Mouse (Mus musculus) midbrain, embryonic 13.5 days (tissue): ENCODE data around the gene Fdxr. TPM values are rescaled to one million over a fixed set of nuclear protein-coding genes. Genes with fewer than 3 reads are reported as not detected.

Experiments
- ATAC-seq: fragments of 200-750 bp; cut with Nextera tagmentation; 2 replicates; pipeline ENCODE4 v1.8.0; 2017; ENCODE audit warnings: mild to moderate bottlenecking, moderate TSS enrichment, moderate library complexity
- H3K27ac ChIP-seq: fragments of 300-500 bp; sonication (generic); 2 replicates; pipeline ENCODE4 v1.5.1; 2015; ENCODE audit warnings: inconsistent platforms, mild to moderate bottlenecking, moderate library complexity
- H3K27me3 ChIP-seq: fragments of 300-500 bp; sonication (generic); 2 replicates; pipeline ENCODE4 v1.6.1; 2015; ENCODE audit warnings: mild to moderate bottlenecking, inconsistent platforms
- H3K36me3 ChIP-seq: fragments of 300-500 bp; sonication (generic); 2 replicates; pipeline ENCODE4 v1.6.1; 2015; ENCODE audit warnings: mild to moderate bottlenecking, inconsistent platforms
- H3K4me1 ChIP-seq: fragments of 300-500 bp; sonication (generic); replicated peaks from 2 replicates; pipeline ENCODE4 v1.6.1; 2015; ENCODE audit warnings: inconsistent platforms
- H3K4me2 ChIP-seq: fragments of 300-500 bp; sonication (generic); replicated peaks from 2 replicates; pipeline ENCODE4 v1.6.1; 2015; ENCODE audit warnings: moderate library complexity, mild to moderate bottlenecking, inconsistent platforms
- H3K4me3 ChIP-seq: fragments of 300-500 bp; sonication (generic); replicated peaks from 2 replicates; pipeline ENCODE4 v1.5.1; 2015; ENCODE audit warnings: mild to moderate bottlenecking, inconsistent platforms
- H3K9ac ChIP-seq: fragments of 300-500 bp; sonication (generic); replicated peaks from 2 replicates; pipeline ENCODE4 v1.6.1; 2015; ENCODE audit warnings: mild to moderate bottlenecking, inconsistent platforms
- H3K9me3 ChIP-seq: fragments of 300-500 bp; sonication (generic); 2 replicates; pipeline ENCODE4 v1.6.1; 2016; ENCODE audit warnings: mild to moderate bottlenecking, inconsistent platforms
- WGBS: fragments of 180-500 bp; shearing (Covaris S2); methylation state at CpG from one replicate; pipeline ENCODE4 v1.1.7; 2015; 5-methylcytosine and 5-hydroxymethylcytosine counted together
- polyA plus RNA-seq: library from polyadenylated mRNA; unstranded; fragments of >200 nt; fragmentation: Nextera tagmentation; extraction: Ambion mirVana; gene quantifications from 2 replicates; pipeline ENCODE4 v1.2.1, GENCODE M21; 2015

Gene Fdxr
- 19.3 and 24.1 TPM in 2 replicates for polyA plus RNA-seq

DNA sequence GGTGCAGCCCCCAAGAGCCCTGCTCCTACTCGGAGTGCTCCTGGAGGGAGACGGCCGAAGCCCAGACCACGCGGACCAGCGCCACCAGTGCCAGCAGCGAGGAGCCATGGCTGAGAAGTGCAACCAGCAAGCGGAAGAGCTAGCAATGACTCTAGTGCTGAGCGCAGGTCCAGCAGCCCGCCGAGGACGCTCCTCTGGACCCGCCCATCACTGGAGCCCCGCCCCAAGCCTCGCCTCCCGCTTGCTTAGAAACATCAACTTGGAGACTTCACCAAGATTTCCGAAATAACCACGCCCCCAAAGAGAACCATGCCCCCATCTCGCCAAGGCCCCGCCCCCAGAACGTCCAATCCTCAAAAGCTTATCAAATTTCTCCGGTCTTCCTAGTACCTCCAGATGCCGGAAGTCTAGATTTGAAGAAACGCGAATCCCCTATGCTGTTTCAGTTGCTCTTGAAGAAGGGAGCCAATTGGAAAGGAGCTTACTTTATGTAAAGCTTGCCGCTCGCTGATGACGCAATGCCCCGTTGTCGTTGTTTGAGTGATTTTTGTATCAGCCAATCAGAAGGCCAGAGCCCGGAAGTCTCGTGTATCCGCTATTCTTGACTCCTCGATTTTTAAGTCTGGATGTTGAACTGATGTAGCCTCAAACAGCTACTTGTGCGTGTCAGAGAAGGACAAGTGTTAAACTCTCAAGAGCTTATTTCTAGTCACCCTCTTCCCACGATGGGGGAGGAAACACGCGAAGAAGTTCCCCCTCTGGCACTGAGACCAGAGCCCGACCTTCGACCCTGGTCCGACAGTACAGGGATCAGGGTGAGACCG is at the start of gene Fdxr:
Gene Fdxr (minus strand): TSS at position 271 of the 824 bp plus-strand sequence.
- Histone ChIP-seq H3K9me3 (no peaks in the 10 kb centered on the region), H3K36me3 (0 out of 2 replicates have a peak, but pooled peaks cover under 1% of the 10 kb centered on the region), H3K9ac (peak within 1 kb of the TSS; percentile 80), H3K4me1 (peaks cover 29% of the 10 kb centered on the region), H3K4me2 (peak within 1 kb of the TSS; percentile 75), H3K27me3 (no peaks in the 10 kb centered on the region), H3K27ac (peak within 1 kb of the TSS; percentile 89), H3K4me3 (peak within 1 kb of the TSS; percentile 64)
- WGBS: under 1% methylated on average over 42 of the region's 42 CpGs
- ATAC-seq: peak; percentile 97

DNA sequence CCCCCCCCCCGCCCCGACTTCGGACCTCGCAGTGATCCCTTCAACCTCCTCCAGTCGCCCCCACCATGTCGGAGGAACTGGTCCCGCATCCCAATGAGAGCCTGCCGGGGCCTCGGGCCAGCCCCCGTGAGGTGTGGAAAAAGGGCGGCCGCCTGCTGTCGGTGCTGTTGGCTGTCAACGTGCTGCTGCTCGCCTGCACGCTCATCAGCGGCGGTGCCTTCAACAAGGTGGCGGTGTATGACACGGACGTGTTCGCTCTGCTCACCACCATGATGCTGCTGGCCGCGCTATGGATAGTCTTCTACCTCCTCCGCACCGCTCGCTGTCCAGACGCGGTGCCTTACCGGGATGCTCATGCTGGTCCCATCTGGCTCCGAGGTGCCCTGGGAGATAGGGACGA is 46.5 kb upstream of the Fdxr start:
- no peak overlapping the region; the same call in 1 of the 2 replicates for H3K9ac ChIP-seq
- ATAC-seq: no peak
- no peaks in the 10 kb centered on the region for H3K9me3 ChIP-seq
- peaks cover 77% of the 10 kb centered on the region for H3K27me3 ChIP-seq
- H3K4me1 ChIP-seq: peaks cover 34% of the 10 kb centered on the region
- H3K4me2 ChIP-seq: peak overlapping the region; percentile 5; the same call in 1 of the 2 replicates
- 23% methylated on average over 32 of the region's 32 CpGs for WGBS
- H3K36me3 ChIP-seq: no peaks in the 10 kb centered on the region
- no peak overlapping the region for H3K4me3 ChIP-seq
- H3K27ac ChIP-seq: no peak overlapping the region

DNA sequence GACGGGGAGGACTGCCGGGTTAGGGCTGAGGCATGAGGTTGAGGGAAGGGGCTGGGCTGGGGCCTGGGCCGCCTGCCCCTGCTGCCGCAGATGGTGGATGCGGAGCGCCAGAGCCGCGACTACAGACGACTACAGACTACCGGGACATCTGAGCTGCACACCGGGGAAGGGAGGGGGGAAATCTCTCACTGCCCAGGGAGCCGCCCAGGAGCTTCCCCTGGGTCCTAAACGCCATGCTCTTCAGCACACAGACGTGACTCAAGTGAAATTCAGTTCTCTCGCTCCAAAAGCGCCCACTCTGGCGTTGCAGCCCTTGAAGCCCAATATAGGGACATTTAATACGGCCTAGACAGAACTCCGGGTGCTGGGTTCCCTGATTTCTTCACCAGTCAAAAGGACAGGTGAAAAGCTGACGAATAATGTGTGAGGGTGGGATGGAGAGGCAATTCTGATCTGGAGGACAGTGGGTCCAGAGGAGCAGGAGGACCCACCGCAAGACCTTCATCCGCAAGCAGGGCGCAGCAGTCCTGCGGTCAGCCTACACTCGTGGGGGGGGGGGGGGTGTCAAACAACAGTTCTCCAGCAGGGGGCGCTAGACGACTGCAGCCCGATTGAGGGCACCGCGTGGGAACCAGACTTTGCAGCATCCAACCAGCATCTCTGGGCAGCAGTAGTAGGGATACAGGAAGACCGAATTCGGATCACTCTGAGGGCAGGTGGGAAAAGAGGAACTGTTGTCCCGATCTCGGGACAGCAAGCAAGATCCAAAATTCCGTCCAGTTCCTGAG is 45.2 kb upstream of the Fdxr start, which contains the start of gene Ush1g:
Gene Ush1g (minus strand): TSS at position 136 of the 788 bp plus-strand sequence.
- no peaks in the 10 kb centered on the region for H3K36me3 ChIP-seq
- H3K4me1 ChIP-seq: peaks cover 40% of the 10 kb centered on the region
- H3K9ac ChIP-seq: no peak within 1 kb of the TSS; the same call in 1 of the 2 replicates
- H3K9me3 ChIP-seq: no peaks in the 10 kb centered on the region
- peak within 1 kb of the TSS; percentile 14 for H3K4me3 ChIP-seq
- 4% methylated on average over 35 of the region's 35 CpGs for WGBS
- H3K27ac ChIP-seq: no peak within 1 kb of the TSS
- ATAC-seq: peak; percentile 29; the same call in 1 of the 2 replicates
- peak within 1 kb of the TSS; percentile 30 for H3K4me2 ChIP-seq
- peaks cover 89% of the 10 kb centered on the region for H3K27me3 ChIP-seq

DNA sequence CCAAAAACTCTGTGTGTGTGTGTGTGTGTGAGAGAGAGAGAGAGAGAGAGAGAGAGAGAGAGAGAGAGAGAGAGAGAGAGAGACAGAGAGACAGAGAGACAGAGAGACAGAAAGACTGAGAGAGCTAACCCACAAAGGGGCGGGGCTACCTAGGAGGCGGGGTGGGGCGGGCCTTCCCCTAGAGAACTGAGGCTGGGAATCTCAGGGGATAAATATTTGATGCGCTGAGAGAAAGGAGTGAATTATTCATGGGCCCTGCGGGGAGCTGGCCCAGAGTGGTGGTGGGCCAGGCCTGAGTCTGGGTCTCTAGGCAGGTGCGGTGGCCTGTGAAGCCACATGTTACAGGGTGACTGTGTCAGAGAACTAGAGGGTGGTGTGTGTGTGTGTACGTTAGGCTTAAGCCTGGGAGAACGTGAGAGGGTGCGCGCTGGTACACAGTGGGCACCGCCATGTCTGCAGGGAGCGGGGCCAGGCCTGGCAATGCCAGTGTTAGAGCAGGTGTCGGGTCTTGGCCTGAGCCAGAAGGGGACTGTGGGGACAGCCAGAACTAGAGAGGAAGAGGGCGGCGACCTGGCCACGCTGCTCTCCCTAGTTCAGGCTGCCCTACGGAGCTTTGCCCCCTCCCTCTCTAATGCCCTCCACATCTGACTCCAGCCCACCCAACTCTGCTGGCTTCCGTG is 43.0 kb upstream of the Fdxr start:
- no peak overlapping the region for H3K4me3 ChIP-seq
- H3K9ac ChIP-seq: no peak overlapping the region
- H3K36me3 ChIP-seq: no peaks in the 10 kb centered on the region
- peak; percentile 44; the same call in 1 of the 2 replicates for ATAC-seq
- H3K27ac ChIP-seq: no peak overlapping the region
- H3K4me2 ChIP-seq: no peak overlapping the region
- peaks cover 100% of the 10 kb centered on the region for H3K27me3 ChIP-seq
- H3K4me1 ChIP-seq: peaks cover 40% of the 10 kb centered on the region
- WGBS: 4% methylated on average over 18 of the region's 18 CpGs
- H3K9me3 ChIP-seq: no peaks in the 10 kb centered on the region

DNA sequence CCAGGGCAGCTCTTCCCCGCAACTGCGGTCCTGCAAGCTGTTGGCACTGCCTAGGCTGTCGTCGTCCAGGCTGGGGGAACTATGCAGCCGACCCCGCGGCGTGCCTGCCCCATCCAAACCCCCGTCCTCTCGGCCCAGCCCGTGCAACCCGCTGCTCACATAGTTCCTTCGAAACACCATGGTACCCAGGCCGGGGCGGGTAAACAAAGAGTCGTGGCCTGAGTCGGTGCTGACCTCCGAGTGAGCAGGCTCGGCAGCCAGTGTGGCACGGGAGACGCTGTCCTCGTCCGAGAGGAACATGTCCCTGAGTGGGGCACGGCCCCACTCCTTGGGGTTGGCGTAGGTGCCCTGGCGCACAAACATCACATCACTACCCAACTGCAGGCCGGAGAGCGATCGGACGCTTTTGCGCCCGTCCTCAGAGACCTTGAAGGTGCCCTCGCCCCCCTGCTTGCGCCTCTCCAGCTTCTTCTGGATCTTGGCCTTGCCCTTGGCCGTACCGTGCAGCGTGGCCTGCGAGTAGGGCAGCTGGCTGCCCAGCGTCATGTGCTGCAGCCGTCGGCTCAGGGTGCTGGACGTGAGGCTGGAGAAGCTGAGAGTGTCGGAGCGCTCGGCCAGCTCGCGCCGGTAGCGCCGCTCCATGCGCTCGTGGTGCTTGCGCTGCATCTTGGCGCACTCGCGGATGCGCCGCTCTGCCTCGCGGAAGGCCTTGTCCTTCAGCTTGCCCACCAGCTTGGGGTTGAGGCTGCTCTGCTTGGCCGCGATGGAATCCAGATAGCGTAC is 41.6 kb upstream of the Fdxr start:
- Histone ChIP-seq H3K4me2 (peak overlapping the region; percentile 3), H3K4me1 (peaks cover 38% of the 10 kb centered on the region), H3K4me3 (peak overlapping the region; percentile 7), H3K27ac (no peak overlapping the region), H3K27me3 (peaks cover 98% of the 10 kb centered on the region), H3K36me3 (no peaks in the 10 kb centered on the region), H3K9ac (no peak overlapping the region), H3K9me3 (no peaks in the 10 kb centered on the region)
- 4% methylated on average over 63 of the region's 63 CpGs for WGBS
- ATAC-seq: no peak

DNA sequence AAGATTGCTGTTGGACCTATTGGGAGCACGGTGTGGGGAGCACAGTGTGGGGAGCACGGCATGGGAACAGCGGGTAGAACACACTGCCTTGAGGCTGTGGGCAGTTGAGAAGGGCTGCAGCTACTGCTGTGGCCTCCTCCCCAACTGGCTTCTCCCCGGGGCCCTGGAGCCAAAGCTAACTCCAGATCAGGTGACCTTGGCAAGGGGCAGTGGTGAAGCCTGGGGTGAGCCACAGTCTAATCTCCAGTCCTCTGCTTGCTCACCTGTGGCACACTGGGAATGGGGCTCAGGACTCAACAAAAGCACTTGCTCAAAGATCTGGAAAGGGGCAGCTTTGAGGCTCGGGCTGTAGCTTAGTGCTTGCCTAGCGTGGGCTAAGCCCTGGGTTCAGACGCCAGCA is 40.4 kb upstream of the Fdxr start:
- Histone ChIP-seq H3K4me2 (no peak overlapping the region), H3K36me3 (no peaks in the 10 kb centered on the region), H3K27me3 (peaks cover 98% of the 10 kb centered on the region), H3K27ac (no peak overlapping the region), H3K4me1 (peaks cover 30% of the 10 kb centered on the region), H3K4me3 (no peak overlapping the region), H3K9me3 (no peaks in the 10 kb centered on the region), H3K9ac (no peak overlapping the region)
- 64% methylated on average over 7 of the region's 7 CpGs for WGBS
- ATAC-seq: no peak

DNA sequence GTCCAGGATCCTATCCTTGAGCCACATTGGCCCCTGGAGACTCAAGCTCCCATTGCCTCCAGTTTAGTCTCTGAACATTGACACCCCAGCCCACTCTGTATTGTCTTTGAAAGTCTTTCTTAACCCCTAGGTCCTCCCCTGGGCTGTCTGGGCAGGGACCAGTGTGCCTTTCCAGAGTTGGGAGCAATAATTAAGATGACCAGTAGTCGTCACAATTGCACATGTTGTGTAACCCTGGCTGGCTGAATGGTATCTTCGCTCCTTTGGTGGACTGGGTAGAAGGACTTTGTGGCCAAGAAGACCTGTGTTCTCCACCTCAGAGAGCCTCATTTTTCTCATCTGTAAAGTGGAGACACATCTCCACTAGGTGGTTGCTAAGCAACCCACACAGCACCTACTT is 37.4 kb upstream of the Fdxr start:
- WGBS: 45% methylated on average over 2 of the region's 2 CpGs
- no peak overlapping the region for H3K27ac ChIP-seq
- H3K9me3 ChIP-seq: no peaks in the 10 kb centered on the region
- ATAC-seq: no peak
- no peak overlapping the region for H3K4me3 ChIP-seq
- H3K9ac ChIP-seq: no peak overlapping the region
- peaks cover 12% of the 10 kb centered on the region for H3K4me1 ChIP-seq
- H3K27me3 ChIP-seq: peaks cover 71% of the 10 kb centered on the region
- H3K36me3 ChIP-seq: no peaks in the 10 kb centered on the region
- no peak overlapping the region for H3K4me2 ChIP-seq

DNA sequence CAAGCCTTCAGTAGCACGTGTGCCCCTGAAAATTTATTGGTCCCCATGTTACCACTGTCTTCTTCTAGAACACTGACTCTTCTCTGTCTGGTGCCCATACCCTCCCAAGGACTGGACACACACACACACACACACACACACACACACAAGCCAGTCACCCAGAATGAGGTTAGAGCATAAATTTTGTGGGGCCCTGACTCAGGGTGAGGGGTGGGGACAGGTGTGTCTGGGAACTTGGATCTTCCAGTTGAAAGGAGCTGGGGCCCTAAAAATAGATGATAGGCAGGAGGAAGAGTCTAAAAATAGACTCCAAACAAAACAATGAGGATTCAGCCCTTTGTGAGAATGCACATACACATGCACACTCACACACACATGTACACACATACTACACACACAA is 31.9 kb upstream of the Fdxr start:
- Histone ChIP-seq H3K4me1 (0 out of 2 replicates have a peak, but pooled peaks cover 6% of the 10 kb centered on the region), H3K27me3 (peaks cover 24% of the 10 kb centered on the region), H3K4me2 (no peak overlapping the region), H3K27ac (no peak overlapping the region), H3K4me3 (no peak overlapping the region), H3K36me3 (no peaks in the 10 kb centered on the region), H3K9me3 (no peaks in the 10 kb centered on the region), H3K9ac (no peak overlapping the region)
- ATAC-seq: no peak
- 72% methylated on average over 1 of the region's 1 CpGs for WGBS

DNA sequence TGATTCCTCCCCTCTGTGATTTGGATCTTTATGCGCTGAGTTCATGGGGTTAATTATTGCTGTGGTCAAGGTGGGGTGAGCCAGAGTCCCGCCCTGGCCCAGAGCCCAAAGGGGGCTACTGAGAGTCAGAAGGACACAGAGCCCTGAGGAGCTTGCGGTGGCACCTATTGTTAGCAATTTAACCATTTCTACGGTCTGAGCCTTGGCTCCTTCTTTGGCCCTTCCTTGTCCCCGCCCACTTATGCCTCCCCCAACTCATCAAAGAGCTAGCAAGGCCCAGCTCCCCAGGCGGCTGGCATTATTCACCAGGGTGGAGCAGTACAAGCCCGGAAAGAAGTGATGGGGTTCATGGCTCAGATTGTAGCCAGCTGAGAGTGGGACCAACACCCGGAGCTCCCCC is 30.0 kb upstream of the Fdxr start, which contains the start of gene Otop2:
Gene Otop2 (plus strand): TSS at position 301 of the 400 bp plus-strand sequence.
- ATAC-seq: no peak
- H3K27ac ChIP-seq: no peak within 1 kb of the TSS
- WGBS: 15% methylated on average over 8 of the region's 8 CpGs
- H3K9me3 ChIP-seq: no peaks in the 10 kb centered on the region
- H3K9ac ChIP-seq: no peak within 1 kb of the TSS
- H3K27me3 ChIP-seq: 0 out of 2 replicates have a peak, but pooled peaks cover 7% of the 10 kb centered on the region
- 0 out of 2 replicates have a peak, but pooled peaks cover 6% of the 10 kb centered on the region for H3K4me1 ChIP-seq
- no peaks in the 10 kb centered on the region for H3K36me3 ChIP-seq
- H3K4me2 ChIP-seq: no peak within 1 kb of the TSS
- H3K4me3 ChIP-seq: no peak within 1 kb of the TSS

DNA sequence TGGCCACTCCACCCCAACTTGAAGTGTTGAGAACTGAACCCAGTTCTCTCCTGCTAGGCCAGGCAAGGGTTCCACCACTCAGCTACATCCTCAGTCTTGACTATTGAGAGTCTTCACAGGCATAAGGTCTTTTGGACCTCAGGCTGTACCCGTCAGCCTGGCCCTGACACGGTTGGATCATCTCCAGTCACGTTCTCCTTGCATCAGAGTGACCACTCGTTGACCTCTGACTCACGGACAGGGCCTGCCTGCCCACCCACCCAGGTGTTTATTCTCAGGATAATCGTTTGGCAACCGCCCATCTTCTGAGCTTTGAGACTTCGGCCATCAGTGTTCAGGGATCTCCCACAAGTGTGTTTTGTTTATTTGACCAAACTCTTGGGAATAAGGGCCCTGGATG is 26.3 kb upstream of the Fdxr start:
- 0 out of 2 replicates have a peak, but pooled peaks cover 7% of the 10 kb centered on the region for H3K27me3 ChIP-seq
- ATAC-seq: no peak
- no peaks in the 10 kb centered on the region for H3K9me3 ChIP-seq
- H3K4me2 ChIP-seq: no peak overlapping the region
- H3K36me3 ChIP-seq: no peaks in the 10 kb centered on the region
- whole genome bisulfite sequencing: 80% methylated on average over 8 of the region's 8 CpGs
- 0 out of 2 replicates have a peak, but pooled peaks cover 6% of the 10 kb centered on the region for H3K4me1 ChIP-seq
- no peak overlapping the region for H3K4me3 ChIP-seq
- H3K9ac ChIP-seq: no peak overlapping the region
- H3K27ac ChIP-seq: no peak overlapping the region

DNA sequence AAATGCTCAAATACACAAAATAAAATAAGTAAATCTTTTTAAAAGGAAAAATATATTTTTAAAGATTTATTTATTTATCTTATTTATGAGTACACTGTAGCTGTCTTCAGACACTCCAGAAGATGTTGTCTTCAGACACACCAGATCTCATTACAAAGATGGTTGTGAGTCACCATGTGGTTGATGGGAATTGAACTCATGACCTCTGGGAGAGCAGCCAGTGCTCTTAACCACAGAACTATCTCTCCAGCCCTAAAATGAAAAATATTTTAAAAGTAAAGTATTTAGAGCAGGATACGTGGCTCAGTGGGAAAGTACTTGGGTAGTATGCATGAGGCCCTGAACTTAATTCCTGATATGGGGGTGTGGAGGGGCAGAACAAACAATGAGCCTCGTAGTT is 24.5 kb upstream of the Fdxr start:
- no peak overlapping the region for H3K4me3 ChIP-seq
- no peak for ATAC-seq
- no peak overlapping the region for H3K27ac ChIP-seq
- H3K27me3 ChIP-seq: peaks cover 13% of the 10 kb centered on the region; the same call in 1 of the 2 replicates
- WGBS: 87% methylated on average over 2 of the region's 2 CpGs
- H3K4me1 ChIP-seq: peaks cover 11% of the 10 kb centered on the region
- no peaks in the 10 kb centered on the region for H3K36me3 ChIP-seq
- no peak overlapping the region for H3K9ac ChIP-seq
- H3K4me2 ChIP-seq: no peak overlapping the region
- H3K9me3 ChIP-seq: no peaks in the 10 kb centered on the region
